Mouse (Mus musculus): ENCODE measurements at regions not wholly inside any gene's neighbourhood (a gene's known extent, or its start where the extent isn't known, plus 50 kb on each side); places are given as distances from the start of the nearest gene placed in this dataset.

DNA sequence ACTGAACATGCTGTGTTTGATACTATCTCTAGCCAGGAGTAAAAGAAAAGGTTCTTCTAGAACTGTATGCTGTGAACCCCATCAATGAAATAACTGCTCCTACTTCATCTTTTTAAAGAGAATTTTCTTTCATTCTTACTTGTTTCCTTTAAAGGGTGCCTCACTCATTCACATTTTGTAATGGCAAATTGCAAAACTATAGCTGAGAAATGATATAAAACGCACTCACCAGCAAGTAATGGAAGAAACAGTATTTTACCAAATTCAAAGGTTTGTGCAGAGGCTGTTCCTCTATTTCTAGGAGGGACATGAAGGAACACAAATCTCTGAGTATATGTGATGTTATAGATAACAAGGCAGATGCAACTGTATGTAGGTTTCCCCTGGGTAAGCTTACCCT lies 183.4 kb downstream of the Gm11146 start:
- Histone ChIP-seq H3K36me3 (no peaks in the 10 kb centered on the region), H3K4me2 (peak overlapping the region; percentile 56)
- 26% methylated on average over 1 of the region's 1 CpGs for WGBS

DNA sequence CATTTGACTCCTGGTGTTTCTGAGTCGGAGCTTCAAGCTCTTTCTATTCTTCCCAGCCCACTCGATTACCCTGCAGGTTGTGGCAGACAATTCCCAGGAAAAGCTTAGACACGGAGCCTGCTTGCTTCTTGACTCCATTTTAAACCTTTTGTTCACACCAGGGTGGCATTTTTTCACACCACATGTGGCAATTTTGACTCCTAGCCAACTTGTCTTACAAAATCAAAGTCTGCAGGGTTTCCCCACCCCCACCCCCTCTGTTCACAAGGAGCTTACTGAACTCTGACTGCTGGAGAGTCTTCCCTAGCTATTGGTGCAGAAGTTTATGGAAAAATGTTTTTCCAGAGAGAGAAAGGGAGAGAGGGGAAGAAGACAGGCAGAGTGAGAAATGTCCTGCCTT lies 184.1 kb downstream of the Gm11146 start:
- WGBS: 1% methylated on average over 3 of the region's 3 CpGs

More for the DNA sequence above, 183.4 kb downstream of the Gm11146 start:
- Histone ChIP-seq H3K9me3 (replicated peaks) (no peaks in the 10 kb centered on the region), H3K4me1 (no peaks in the 10 kb centered on the region), H3K9ac (replicated peaks) (peak overlapping the region; percentile 64), H3K27me3 (replicated peaks) (no peaks in the 10 kb centered on the region), H3K27ac (replicated peaks) (peak overlapping the region; percentile 91), H3K4me3 (replicated peaks) (peak overlapping the region; percentile 45)
- no peak for ATAC-seq (ENCODE audit: low FRiP score)

DNA sequence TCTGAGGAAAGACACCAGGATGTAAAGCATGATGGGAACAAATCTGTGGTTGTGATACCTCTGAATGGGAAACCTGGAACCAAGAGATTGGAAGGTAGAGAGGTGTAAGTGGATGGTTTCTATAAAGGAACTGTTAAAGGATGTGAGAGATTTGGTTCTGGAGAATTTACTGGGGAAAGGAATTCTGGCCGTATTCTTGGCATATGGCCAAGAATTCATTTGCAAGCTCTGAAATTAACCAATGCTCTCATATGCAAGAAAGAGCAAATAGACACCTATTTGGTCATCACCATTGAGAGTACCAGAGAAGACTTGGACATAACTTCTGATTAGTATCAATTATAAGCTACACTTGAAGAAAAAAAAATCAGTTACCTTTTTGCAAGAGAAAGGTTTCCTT lies 187.3 kb downstream of the Gm11146 start:
- WGBS: 32% methylated on average over 1 of the region's 1 CpGs
- no peaks in the 10 kb centered on the region for H3K36me3 ChIP-seq
- H3K4me2 ChIP-seq: no peak overlapping the region
- no peaks in the 10 kb centered on the region for H3K27me3 ChIP-seq (replicated peaks)
- H3K9me3 ChIP-seq (replicated peaks): no peaks in the 10 kb centered on the region
- H3K9ac ChIP-seq (replicated peaks): no peak overlapping the region
- no peaks in the 10 kb centered on the region for H3K4me1 ChIP-seq
- H3K27ac ChIP-seq (replicated peaks): 0 out of 2 replicates have a peak overlapping the region, but pooled peaks have one; percentile 54
- ATAC-seq (ENCODE audit: low FRiP score): no peak
- no peak overlapping the region for H3K4me3 ChIP-seq (replicated peaks)

More for the DNA sequence above, 184.1 kb downstream of the Gm11146 start:
- Histone ChIP-seq H3K36me3 (no peaks in the 10 kb centered on the region), H3K4me1 (no peaks in the 10 kb centered on the region), H3K27ac (replicated peaks) (peak overlapping the region; percentile 91), H3K4me3 (replicated peaks) (peak overlapping the region; percentile 37), H3K4me2 (peak overlapping the region; percentile 56), H3K9me3 (replicated peaks) (no peaks in the 10 kb centered on the region), H3K27me3 (replicated peaks) (no peaks in the 10 kb centered on the region), H3K9ac (replicated peaks) (peak overlapping the region; percentile 52)
- ATAC-seq (ENCODE audit: low FRiP score): peak; percentile 37; the same call in 1 of the 2 replicates

DNA sequence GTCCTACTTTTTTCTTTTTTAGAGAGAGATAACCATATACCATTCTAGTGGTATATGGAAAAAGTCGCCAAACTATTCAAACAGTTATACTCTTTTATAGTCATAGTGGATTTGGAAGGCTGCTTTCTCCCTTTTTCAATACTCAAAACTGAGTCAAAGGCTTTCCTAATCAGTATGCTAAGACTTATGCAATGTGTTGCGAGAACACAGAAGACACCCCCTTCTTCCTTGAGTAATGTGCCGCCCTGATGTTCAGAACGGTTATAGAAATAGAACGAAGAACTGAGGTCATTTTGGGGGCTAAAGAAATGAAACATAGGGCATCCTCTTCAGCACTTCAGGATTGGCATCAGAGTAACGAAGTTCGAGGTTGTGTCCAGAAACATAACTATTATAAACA lies 192.7 kb downstream of the Gm11146 start:
- ATAC-seq (ENCODE audit: low FRiP score): no peak
- WGBS: 68% methylated on average over 7 of the region's 7 CpGs
- H3K4me1 ChIP-seq: peaks cover 16% of the 10 kb centered on the region

DNA sequence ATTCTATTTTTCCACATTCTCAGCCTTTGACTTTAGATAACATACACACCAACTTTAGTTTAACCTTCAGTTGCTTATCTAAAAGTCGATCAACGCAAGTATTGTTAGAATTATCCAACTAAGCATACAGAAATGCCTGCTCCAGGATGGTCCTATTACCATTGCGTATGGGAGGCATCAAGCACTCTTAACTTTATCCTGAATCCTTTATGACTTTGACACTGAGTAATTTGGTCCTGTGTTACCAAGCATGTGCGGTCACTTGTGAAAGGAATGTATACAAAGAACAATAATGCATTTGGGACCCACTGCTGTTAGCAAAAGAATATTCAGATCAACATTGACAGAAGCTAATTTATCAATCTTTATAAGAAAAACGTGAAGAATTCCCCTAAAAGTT lies 194.9 kb downstream of the Gm11146 start:
- Histone ChIP-seq H3K36me3 (no peaks in the 10 kb centered on the region), H3K4me1 (peaks cover 33% of the 10 kb centered on the region), H3K9ac (replicated peaks) (no peak overlapping the region), H3K4me3 (replicated peaks) (no peak overlapping the region), H3K9me3 (replicated peaks) (no peaks in the 10 kb centered on the region), H3K4me2 (no peak overlapping the region), H3K27ac (replicated peaks) (no peak overlapping the region), H3K27me3 (replicated peaks) (no peaks in the 10 kb centered on the region)
- ATAC-seq (ENCODE audit: low FRiP score): no peak
- 19% methylated on average over 5 of the region's 5 CpGs for WGBS

More for the DNA sequence above, 192.7 kb downstream of the Gm11146 start:
- Histone ChIP-seq H3K9me3 (replicated peaks) (no peaks in the 10 kb centered on the region), H3K36me3 (no peaks in the 10 kb centered on the region), H3K27ac (replicated peaks) (peak overlapping the region; percentile 29; the same call in 1 of the 2 replicates), H3K4me2 (no peak overlapping the region), H3K27me3 (replicated peaks) (no peaks in the 10 kb centered on the region), H3K9ac (replicated peaks) (no peak overlapping the region), H3K4me3 (replicated peaks) (no peak overlapping the region)

DNA sequence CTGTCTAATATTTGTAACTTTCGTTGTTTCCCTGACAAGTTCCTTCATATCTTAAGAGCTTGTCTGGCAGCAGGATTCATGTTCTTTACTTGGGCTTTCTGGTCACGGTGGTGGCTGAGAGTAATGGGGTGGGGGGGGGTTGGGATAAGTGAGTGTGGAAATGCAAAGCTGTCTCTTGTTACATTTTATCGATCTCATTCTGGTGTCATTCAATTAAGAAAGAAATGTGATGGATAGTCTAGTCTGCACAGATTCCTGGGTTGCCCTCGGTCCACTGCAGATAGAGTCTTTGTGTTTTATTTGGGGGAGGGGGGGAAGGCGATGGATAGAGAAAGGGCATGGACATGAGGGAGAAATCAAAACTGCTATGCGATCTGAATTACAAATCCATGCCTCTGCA lies 196.0 kb downstream of the Gm11146 start:
- Histone ChIP-seq H3K4me3 (replicated peaks) (no peak overlapping the region), H3K36me3 (no peaks in the 10 kb centered on the region), H3K4me2 (peak overlapping the region; percentile 38), H3K9ac (replicated peaks) (no peak overlapping the region), H3K4me1 (peaks cover 39% of the 10 kb centered on the region), H3K27ac (replicated peaks) (peak overlapping the region; percentile 72), H3K27me3 (replicated peaks) (no peaks in the 10 kb centered on the region), H3K9me3 (replicated peaks) (no peaks in the 10 kb centered on the region)
- 10% methylated on average over 6 of the region's 6 CpGs for WGBS
- peak; percentile 51 for ATAC-seq (ENCODE audit: low FRiP score)

DNA sequence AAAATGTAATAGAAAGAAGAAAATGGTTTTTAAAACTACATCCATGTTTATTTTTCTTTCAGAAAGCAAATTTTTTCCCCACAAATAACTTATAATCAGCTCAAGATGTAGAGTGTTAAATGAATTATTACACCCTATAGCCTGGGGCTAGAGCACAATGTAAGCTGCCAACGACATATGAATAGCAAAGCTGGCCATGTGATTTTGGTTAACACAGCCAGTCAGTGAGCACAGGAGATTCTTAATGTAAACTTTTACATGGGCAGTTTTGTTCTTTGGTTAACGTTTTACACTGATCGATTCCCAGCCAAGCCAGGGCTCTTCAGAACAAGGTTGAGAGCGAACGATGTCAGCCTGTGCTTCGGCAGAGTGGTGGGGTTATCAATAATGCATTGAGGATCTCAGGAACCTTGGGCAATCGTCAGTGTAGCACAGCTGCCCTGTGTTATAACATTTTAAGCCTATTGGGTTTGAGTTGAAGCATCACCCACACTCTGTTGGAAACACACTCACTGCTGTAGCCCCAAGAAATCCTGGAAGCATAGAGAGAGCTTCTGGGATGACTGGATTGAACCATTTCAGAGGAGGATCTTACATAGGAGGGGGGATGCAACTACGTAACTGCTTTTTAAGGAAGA lies 196.6 kb downstream of the Gm11146 start:
- peak; percentile 35; the same call in 1 of the 2 replicates for ATAC-seq (ENCODE audit: low FRiP score)
- Histone ChIP-seq H3K9me3 (replicated peaks) (no peaks in the 10 kb centered on the region), H3K4me1 (peaks cover 45% of the 10 kb centered on the region), H3K27me3 (replicated peaks) (no peaks in the 10 kb centered on the region), H3K9ac (replicated peaks) (no peak overlapping the region), H3K36me3 (no peaks in the 10 kb centered on the region), H3K4me3 (replicated peaks) (no peak overlapping the region), H3K4me2 (peak overlapping the region; percentile 38), H3K27ac (replicated peaks) (peak overlapping the region; percentile 72)
- WGBS: 18% methylated on average over 8 of the region's 8 CpGs

DNA sequence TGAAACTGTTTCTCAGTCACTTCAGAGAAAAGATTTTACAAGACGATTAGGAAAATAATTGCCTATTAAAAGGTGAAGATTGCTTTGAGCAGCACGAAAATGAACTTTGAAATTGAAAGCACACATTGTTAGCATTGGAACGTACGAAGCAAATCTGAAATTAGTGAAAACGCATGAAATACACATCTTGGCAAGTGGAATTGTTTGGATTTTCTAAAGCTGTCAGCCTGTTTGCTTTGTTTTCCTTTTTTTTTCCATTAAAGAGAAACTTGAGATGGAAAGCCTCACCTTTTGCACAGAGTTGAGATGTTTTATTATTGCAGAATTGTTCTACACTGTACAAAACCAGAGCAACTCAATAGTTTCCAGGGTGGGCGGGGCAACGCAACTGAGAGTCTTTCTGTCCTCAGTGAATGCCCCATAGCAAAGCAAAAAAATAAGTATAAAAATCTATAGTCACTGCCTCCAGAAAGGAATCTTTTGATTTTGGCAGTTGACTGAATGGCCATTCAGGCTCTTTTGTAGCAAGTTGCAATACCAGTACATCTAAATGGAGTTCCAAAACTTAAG lies 199.1 kb downstream of the Gm11146 start:
- Histone ChIP-seq H3K4me1 (peaks cover 52% of the 10 kb centered on the region), H3K4me2 (peak overlapping the region; percentile 14)

DNA sequence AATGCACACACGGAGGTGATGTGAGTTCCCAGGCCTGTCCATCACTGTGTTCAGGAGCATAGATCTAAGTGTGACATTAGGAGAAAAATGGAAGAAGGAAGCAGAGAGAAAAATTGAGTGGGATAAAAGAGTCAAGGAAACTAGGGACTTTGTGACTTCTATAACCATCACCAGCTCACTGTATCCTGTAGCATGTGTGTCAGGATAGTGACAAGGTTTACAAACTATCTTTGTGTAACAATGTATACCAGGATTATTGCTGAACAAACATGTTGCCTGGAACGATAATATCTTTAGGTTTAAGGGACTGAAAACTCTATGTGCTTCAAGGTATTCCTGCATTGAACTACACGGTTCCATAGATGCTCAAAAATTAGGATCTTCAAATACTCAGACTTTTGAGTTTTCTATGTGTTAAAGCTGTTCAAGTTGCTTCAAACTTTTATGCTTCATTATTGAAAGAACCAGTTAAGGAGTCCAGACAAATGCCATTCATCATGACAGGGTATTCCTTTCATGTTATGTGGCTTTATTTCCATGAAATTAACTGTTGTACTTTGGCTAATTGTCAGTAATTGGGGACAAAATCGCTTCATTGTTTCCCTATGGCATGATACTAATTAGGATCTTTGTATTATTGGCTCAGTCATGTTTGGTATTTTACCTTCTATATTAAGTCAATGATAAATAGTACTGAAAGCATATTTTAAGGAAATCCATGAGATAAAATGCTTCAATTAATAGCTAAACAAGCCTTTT lies 200.5 kb downstream of the Gm11146 start:
- Histone ChIP-seq H3K4me2 (peak overlapping the region; percentile 57), H3K27ac (replicated peaks) (peak overlapping the region; percentile 92), H3K4me1 (peaks cover 50% of the 10 kb centered on the region), H3K4me3 (replicated peaks) (no peak overlapping the region), H3K9me3 (replicated peaks) (no peaks in the 10 kb centered on the region), H3K36me3 (no peaks in the 10 kb centered on the region), H3K27me3 (replicated peaks) (no peaks in the 10 kb centered on the region), H3K9ac (replicated peaks) (peak overlapping the region; percentile 47; the same call in 1 of the 2 replicates)
- WGBS: 16% methylated on average over 4 of the region's 4 CpGs
- no peak for ATAC-seq (ENCODE audit: low FRiP score)

More for the DNA sequence above, 199.1 kb downstream of the Gm11146 start:
- H3K27me3 ChIP-seq (replicated peaks): no peaks in the 10 kb centered on the region
- WGBS: 35% methylated on average over 7 of the region's 7 CpGs
- no peaks in the 10 kb centered on the region for H3K36me3 ChIP-seq
- H3K27ac ChIP-seq (replicated peaks): peak overlapping the region; percentile 71
- no peak overlapping the region for H3K4me3 ChIP-seq (replicated peaks)
- no peaks in the 10 kb centered on the region for H3K9me3 ChIP-seq (replicated peaks)
- no peak overlapping the region for H3K9ac ChIP-seq (replicated peaks)
- ATAC-seq (ENCODE audit: low FRiP score): no peak

DNA sequence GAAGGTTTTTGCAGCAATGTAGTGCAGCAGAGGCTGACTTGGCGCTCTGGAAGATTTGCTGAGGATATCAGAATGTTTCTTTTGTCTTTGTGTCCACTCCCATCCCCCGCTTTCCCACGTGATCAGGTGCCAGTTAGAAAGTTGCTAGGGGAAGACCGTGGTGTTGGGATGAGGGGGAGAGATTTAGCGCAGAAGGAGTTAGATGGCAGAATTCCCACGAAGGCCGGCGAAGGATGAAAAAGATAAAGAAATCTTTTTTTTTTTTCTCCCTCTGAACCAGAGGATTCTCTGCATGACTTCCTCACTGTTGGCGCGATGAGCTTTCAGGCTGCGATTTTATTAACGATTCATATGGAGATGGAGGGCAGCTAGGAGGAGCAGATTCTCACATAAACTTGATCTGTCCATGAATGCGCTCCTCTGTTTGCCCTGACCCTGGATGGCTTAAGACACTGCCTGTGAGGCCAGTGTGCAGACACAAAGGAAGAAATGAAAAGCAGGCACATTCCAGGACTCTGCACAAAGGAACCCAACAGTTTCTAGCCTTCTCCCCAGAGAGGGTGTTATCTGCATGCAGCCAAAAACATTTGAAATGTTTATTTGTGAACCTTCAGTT lies 201.5 kb downstream of the Gm11146 start:
- ATAC-seq (ENCODE audit: low FRiP score): peak; percentile 89
- peak overlapping the region; percentile 57 for H3K4me2 ChIP-seq
- WGBS: under 1% methylated on average over 13 of the region's 13 CpGs
- H3K27ac ChIP-seq (replicated peaks): peak overlapping the region; percentile 92
- H3K9ac ChIP-seq (replicated peaks): peak overlapping the region; percentile 47
- H3K36me3 ChIP-seq: no peaks in the 10 kb centered on the region
- H3K4me3 ChIP-seq (replicated peaks): peak overlapping the region; percentile 31
- H3K9me3 ChIP-seq (replicated peaks): no peaks in the 10 kb centered on the region
- H3K27me3 ChIP-seq (replicated peaks): no peaks in the 10 kb centered on the region
- peaks cover 42% of the 10 kb centered on the region for H3K4me1 ChIP-seq

DNA sequence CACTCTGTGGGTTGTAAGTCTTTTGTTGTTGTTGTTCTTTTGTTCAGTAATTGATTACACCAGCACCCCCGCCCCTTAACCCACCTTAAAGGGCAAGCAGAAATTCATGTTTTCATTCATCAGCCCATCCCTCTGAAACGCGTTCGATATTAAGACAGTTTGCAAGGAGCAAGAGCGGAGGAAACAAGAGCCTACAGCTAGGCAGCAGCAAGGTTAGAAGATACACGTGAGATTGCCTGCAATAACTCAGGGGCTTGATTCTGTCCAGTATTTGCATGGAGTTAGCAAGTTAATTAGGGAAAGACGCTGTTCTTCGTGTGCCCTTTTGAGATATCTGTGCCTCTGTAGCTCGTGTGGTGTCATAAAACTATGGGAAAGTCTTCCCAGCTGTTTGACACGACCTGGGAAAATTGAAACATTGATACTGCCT lies 202.0 kb downstream of the Gm11146 start:
- Histone ChIP-seq H3K4me1 (peaks cover 39% of the 10 kb centered on the region), H3K4me2 (peak overlapping the region; percentile 57), H3K27ac (replicated peaks) (peak overlapping the region; percentile 92), H3K4me3 (replicated peaks) (peak overlapping the region; percentile 31), H3K9me3 (replicated peaks) (no peaks in the 10 kb centered on the region), H3K9ac (replicated peaks) (peak overlapping the region; percentile 47), H3K27me3 (replicated peaks) (no peaks in the 10 kb centered on the region), H3K36me3 (no peaks in the 10 kb centered on the region)
- ATAC-seq (ENCODE audit: low FRiP score): peak; percentile 65
- 4% methylated on average over 10 of the region's 10 CpGs for WGBS
